Mouse (Mus musculus) ES-Bruce4 (cell line): ENCODE results near the gene Vwc2l. TPM values are rescaled to one million over a fixed set of nuclear protein-coding genes. Genes with fewer than 3 reads are reported as not detected.

ENCODE experiments used
- H3K27ac ChIP-seq: 2 replicates; pipeline ENCODE4 v1.5.1; 2012; ENCODE audit warnings: low read length, inconsistent platforms; ENCODE audit not compliant: insufficient read depth
- H3K27me3 ChIP-seq: 2 replicates; pipeline ENCODE4 v1.6.1; 2012; ENCODE audit warnings: mild to moderate bottlenecking, low read length, inconsistent platforms; ENCODE audit not compliant: control insufficient read depth, poor library complexity, insufficient read depth, severe bottlenecking
- H3K36me3 ChIP-seq: 2 replicates; pipeline ENCODE4 v1.6.1; 2012; ENCODE audit warnings: inconsistent platforms, mild to moderate bottlenecking, low read length, moderate library complexity; ENCODE audit not compliant: control insufficient read depth, poor library complexity, insufficient read depth, severe bottlenecking
- H3K4me1 ChIP-seq: one replicate; pipeline ENCODE4 v1.8.1; 2011; ENCODE audit warnings: low read length; ENCODE audit not compliant: control insufficient read depth, insufficient read depth
- H3K4me3 ChIP-seq: 2 replicates; pipeline ENCODE4 v1.5.1; 2011; ENCODE audit warnings: low read depth, mild to moderate bottlenecking, low read length
- H3K9ac ChIP-seq: 2 replicates; pipeline ENCODE4 v1.6.1; 2012; ENCODE audit warnings: low read depth, mild to moderate bottlenecking, inconsistent platforms; ENCODE audit not compliant: poor library complexity, severe bottlenecking
- H3K9me3 ChIP-seq: replicated peaks from 2 replicates; pipeline ENCODE4 v1.6.1; 2012; ENCODE audit warnings: mild to moderate bottlenecking, low read length, inconsistent platforms; ENCODE audit not compliant: control insufficient read depth, poor library complexity, insufficient read depth, severe bottlenecking
- CTCF ChIP-seq: IDR thresholded peaks from one replicate; pipeline ENCODE4 v1.8.1; 2011; ENCODE audit warnings: low read depth, low read length
- EP300 ChIP-seq: IDR thresholded peaks from 2 replicates; pipeline ENCODE4 v1.6.1; 2011; ENCODE audit warnings: low read depth, low read length; ENCODE audit not compliant: insufficient read depth
- POLR2A ChIP-seq: IDR thresholded peaks from one replicate; pipeline ENCODE4 v1.8.1; 2011; ENCODE audit warnings: low read length; ENCODE audit not compliant: insufficient read depth
- polyA plus RNA-seq: library from polyadenylated mRNA; stranded (reverse); fragments of >200 nt; gene quantifications from 2 replicates; pipeline ENCODE4 v1.2.4, GENCODE M21; 2011; ENCODE audit warnings: low read depth; ENCODE audit not compliant: missing spikeins, insufficient read depth, insufficient read length

Gene Vwc2l
- polyA plus RNA-seq, 1 experiment = not detected

GRCm38 (mm10) chr1:70881269-70881668, 155.8 kb downstream of the Vwc2l start:
- TF ChIP-seq EP300 (no peak), CTCF (no peak), POLR2A (no peak)
- no peaks in the 10 kb centered on the region for H3K9me3 ChIP-seq
- H3K4me1 ChIP-seq = no peaks in the 10 kb centered on the region
- no peak overlapping the region for H3K27ac ChIP-seq
- no peak overlapping the region for H3K4me3 ChIP-seq
- H3K36me3 ChIP-seq = no peaks in the 10 kb centered on the region
- H3K9ac ChIP-seq = no peak overlapping the region
- no peaks in the 10 kb centered on the region for H3K27me3 ChIP-seq

- H3K4me3 ChIP-seq = no peak overlapping the region
- H3K9ac ChIP-seq = no peak overlapping the region
- H3K36me3 ChIP-seq = no peaks in the 10 kb centered on the region
Observed at GRCm38 (mm10) chr1:70884156-70884555, 158.6 kb downstream of the Vwc2l start.

GRCm38 (mm10) chr1:70902311-70902710, 176.8 kb downstream of the Vwc2l start:
- H3K36me3 ChIP-seq = no peaks in the 10 kb centered on the region
- no peaks in the 10 kb centered on the region for H3K27me3 ChIP-seq
- H3K4me3 ChIP-seq = no peak overlapping the region
- H3K4me1 ChIP-seq = no peaks in the 10 kb centered on the region
- no peak for TF ChIP-seq POLR2A
- no peak overlapping the region for H3K27ac ChIP-seq
- no peak overlapping the region for H3K9ac ChIP-seq
- no peaks in the 10 kb centered on the region for H3K9me3 ChIP-seq

More at GRCm38 (mm10) chr1:70884156-70884555, 158.6 kb downstream of the Vwc2l start:
- H3K4me1 ChIP-seq = no peaks in the 10 kb centered on the region
- TF ChIP-seq CTCF = no peak
- TF ChIP-seq EP300 = no peak
- no peak for TF ChIP-seq POLR2A
- H3K27me3 ChIP-seq = no peaks in the 10 kb centered on the region
- no peaks in the 10 kb centered on the region for H3K9me3 ChIP-seq
- H3K27ac ChIP-seq = no peak overlapping the region

- Histone ChIP-seq H3K27ac (no peak overlapping the region), H3K27me3 (no peaks in the 10 kb centered on the region), H3K36me3 (no peaks in the 10 kb centered on the region), H3K4me3 (no peak overlapping the region), H3K9me3 (no peaks in the 10 kb centered on the region), H3K4me1 (no peaks in the 10 kb centered on the region), H3K9ac (no peak overlapping the region)
- no peak for TF ChIP-seq EP300
- TF ChIP-seq CTCF = no peak
- no peak for TF ChIP-seq POLR2A
Observed at GRCm38 (mm10) chr1:70907366-70907765, 181.9 kb downstream of the Vwc2l start.

- TF ChIP-seq EP300 = no peak
- no peak for TF ChIP-seq POLR2A
- TF ChIP-seq CTCF = no peak
- Histone ChIP-seq H3K4me1 (no peaks in the 10 kb centered on the region), H3K4me3 (no peak overlapping the region), H3K27me3 (no peaks in the 10 kb centered on the region), H3K27ac (no peak overlapping the region), H3K9ac (no peak overlapping the region), H3K36me3 (no peaks in the 10 kb centered on the region), H3K9me3 (no peaks in the 10 kb centered on the region)
Observed at GRCm38 (mm10) chr1:70911235-70911634, 185.7 kb downstream of the Vwc2l start.

GRCm38 (mm10) chr1:70913071-70913470, 187.6 kb downstream of the Vwc2l start:
- H3K27me3 ChIP-seq = no peaks in the 10 kb centered on the region
- H3K4me1 ChIP-seq = no peaks in the 10 kb centered on the region
- H3K36me3 ChIP-seq = no peaks in the 10 kb centered on the region

More at GRCm38 (mm10) chr1:70913071-70913470, 187.6 kb downstream of the Vwc2l start:
- no peak overlapping the region for H3K9ac ChIP-seq
- H3K4me3 ChIP-seq = no peak overlapping the region
- no peaks in the 10 kb centered on the region for H3K9me3 ChIP-seq
- no peak for TF ChIP-seq CTCF
- no peak for TF ChIP-seq POLR2A
- TF ChIP-seq EP300 = no peak
- no peak overlapping the region for H3K27ac ChIP-seq
